Mouse (Mus musculus) limb, embryonic 10.5 days (tissue): ENCODE results near the gene Pmepa1. TPM values are rescaled to one million over a fixed set of nuclear protein-coding genes. Genes with fewer than 3 reads are reported as not detected.

Experiments used
- DNase-seq: peaks from one replicate; pipeline ENCODE4 v3.0.0-alpha.2; 2017; ENCODE audit warnings: low spot score
- H3K27ac ChIP-seq: fragments of 300-500 bp; sonication (generic); 2 replicates; pipeline ENCODE4 v1.5.1; 2016; ENCODE audit warnings: mild to moderate bottlenecking
- H3K27me3 ChIP-seq: fragments of 300-500 bp; sonication (generic); 2 replicates; pipeline ENCODE4 v1.6.1; 2016; ENCODE audit warnings: low read depth, mild to moderate bottlenecking; ENCODE audit not compliant: poor library complexity, severe bottlenecking
- H3K36me3 ChIP-seq: fragments of 300-500 bp; sonication (generic); 2 replicates; pipeline ENCODE4 v1.6.1; 2016; ENCODE audit warnings: mild to moderate bottlenecking, moderate library complexity
- H3K4me1 ChIP-seq: fragments of 300-500 bp; sonication (generic); 2 replicates; pipeline ENCODE4 v1.6.1; 2016
- H3K4me3 ChIP-seq: fragments of 300-500 bp; sonication (generic); 2 replicates; pipeline ENCODE4 v1.5.1; 2016; ENCODE audit warnings: mild to moderate bottlenecking, moderate library complexity
- H3K9me3 ChIP-seq: fragments of 300-500 bp; sonication (generic); replicated peaks from 2 replicates; pipeline ENCODE4 v1.6.1; 2016; ENCODE audit warnings: mild to moderate bottlenecking
- WGBS: fragments of 180-500 bp; shearing (Covaris S2); methylation state at CpG from one replicate; pipeline ENCODE4 v1.1.7; 2016; 5-methylcytosine and 5-hydroxymethylcytosine counted together
- polyA plus RNA-seq: library from polyadenylated mRNA; unstranded; fragments of >200 nt; fragmentation: Nextera tagmentation; extraction: Ambion mirVana; gene quantifications from 2 replicates; pipeline ENCODE4 v1.2.1, GENCODE M21; 2016

Pmepa1 gene
- polyA plus RNA-seq, 1 experiment from 2014 or later = 2.0 TPM

DNA sequence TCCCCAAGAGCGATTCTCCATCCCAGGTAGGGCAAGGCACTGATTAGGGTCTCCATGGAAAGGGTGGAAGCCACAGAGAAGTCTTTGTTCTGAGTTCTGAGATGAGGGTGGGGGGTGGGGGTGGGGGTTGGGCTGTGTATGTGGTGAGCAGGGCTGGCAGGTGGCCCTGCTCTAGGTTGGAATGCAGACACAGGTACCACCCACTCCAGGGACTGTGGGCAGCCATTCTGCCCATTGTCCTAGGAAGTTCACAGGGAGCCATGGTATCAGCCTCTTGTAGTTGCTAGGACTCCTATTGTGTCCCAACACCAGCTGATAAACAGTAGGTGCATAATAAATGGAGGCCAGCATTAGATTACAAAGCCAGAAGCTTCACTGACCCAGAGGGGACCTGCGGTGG, 29.1 kb downstream of the Pmepa1 start:
- Histone ChIP-seq H3K27ac (peak overlapping the region; percentile 58), H3K4me1 (peaks cover 79% of the 10 kb centered on the region), H3K27me3 (peaks cover 27% of the 10 kb centered on the region), H3K36me3 (no peaks in the 10 kb centered on the region), H3K9me3 (no peaks in the 10 kb centered on the region), H3K4me3 (no peak overlapping the region)
- no peak for DNase-seq
- WGBS = 22% methylated on average over 2 of the region's 2 CpGs

DNA sequence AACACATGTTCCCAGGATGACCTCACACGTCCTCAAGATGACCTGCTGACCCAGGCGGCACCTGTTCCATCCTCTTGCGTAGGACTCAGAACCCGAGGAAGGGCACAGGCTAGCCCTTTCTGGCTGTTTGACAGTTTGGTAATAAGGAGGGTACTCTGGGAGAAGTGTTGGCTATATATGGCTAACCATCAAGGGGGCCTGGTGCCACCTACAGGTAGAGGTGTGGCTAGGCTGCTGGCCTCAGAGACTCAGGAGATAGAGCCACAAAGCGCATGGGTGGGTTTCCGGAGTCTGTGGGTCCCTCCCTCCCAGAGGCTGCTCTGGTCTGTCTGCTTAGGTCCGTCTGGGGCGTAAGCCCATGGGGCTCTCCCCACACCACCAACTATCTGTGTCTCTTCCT, 29.6 kb downstream of the Pmepa1 start:
- H3K36me3 ChIP-seq = no peaks in the 10 kb centered on the region
- H3K27me3 ChIP-seq = peaks cover 28% of the 10 kb centered on the region
- H3K9me3 ChIP-seq = no peaks in the 10 kb centered on the region
- no peak for DNase-seq
- WGBS = 59% methylated on average over 8 of the region's 8 CpGs
- H3K4me3 ChIP-seq = no peak overlapping the region
- H3K27ac ChIP-seq = peak overlapping the region; percentile 58
- H3K4me1 ChIP-seq = peaks cover 74% of the 10 kb centered on the region

DNA sequence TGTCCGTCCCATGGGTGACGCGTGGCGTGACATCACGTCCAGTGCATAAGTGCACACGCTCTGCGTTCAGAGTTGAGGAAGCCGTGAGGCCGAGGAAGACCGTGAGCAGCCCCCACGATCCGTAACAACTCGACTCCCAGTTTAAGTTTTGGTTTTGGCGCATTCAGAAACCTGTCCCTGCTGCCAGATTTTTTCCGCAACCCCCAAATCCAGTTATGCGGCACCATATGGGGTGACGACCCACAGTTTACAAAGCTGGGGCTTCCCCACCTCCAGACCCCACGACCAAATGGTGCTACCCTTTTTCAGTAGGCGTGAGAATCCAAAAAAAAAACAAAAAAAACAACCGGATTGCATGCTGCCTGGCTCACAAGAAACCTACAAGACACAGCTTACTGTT, 31.1 kb downstream of the Pmepa1 start:
- WGBS = 82% methylated on average over 20 of the region's 20 CpGs
- Histone ChIP-seq H3K9me3 (no peaks in the 10 kb centered on the region), H3K27ac (no peak overlapping the region), H3K27me3 (peaks cover 40% of the 10 kb centered on the region), H3K36me3 (no peaks in the 10 kb centered on the region), H3K4me1 (peaks cover 72% of the 10 kb centered on the region), H3K4me3 (no peak overlapping the region)
- no peak for DNase-seq

- 77% methylated on average over 3 of the region's 3 CpGs for WGBS
- H3K36me3 ChIP-seq = no peaks in the 10 kb centered on the region
- no peak overlapping the region for H3K27ac ChIP-seq
- no peaks in the 10 kb centered on the region for H3K9me3 ChIP-seq
- H3K4me1 ChIP-seq = peaks cover 64% of the 10 kb centered on the region
- DNase-seq = no peak
- peaks cover 36% of the 10 kb centered on the region for H3K27me3 ChIP-seq
- H3K4me3 ChIP-seq = no peak overlapping the region
Measured at GRCm38 (mm10) chr2:173244108-173244507, 32.2 kb downstream of the Pmepa1 start.

DNA sequence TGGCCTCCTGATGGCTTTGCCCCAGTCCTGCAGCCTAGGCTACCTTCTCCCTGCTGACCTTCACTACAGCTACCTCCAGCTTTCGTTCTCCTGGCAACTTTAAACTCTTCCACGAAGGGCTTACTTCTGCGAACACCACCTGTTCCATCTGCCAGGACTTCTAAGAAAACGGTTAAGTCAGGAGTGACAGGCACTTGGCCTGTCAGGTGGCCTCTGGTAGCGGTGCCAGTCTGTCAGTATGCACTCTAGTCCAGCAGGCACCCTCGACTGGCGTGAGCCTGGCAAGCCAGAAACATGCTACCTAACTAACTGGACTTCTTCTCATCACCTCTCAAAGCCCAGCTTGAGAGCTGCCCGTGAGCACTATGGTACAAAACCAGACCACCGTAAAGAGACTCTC, 32.7 kb downstream of the Pmepa1 start:
- no peaks in the 10 kb centered on the region for H3K36me3 ChIP-seq
- H3K4me3 ChIP-seq = no peak overlapping the region
- H3K4me1 ChIP-seq = peaks cover 67% of the 10 kb centered on the region
- no peaks in the 10 kb centered on the region for H3K9me3 ChIP-seq
- 78% methylated on average over 9 of the region's 9 CpGs for WGBS
- peaks cover 31% of the 10 kb centered on the region for H3K27me3 ChIP-seq
- no peak overlapping the region for H3K27ac ChIP-seq
- no peak for DNase-seq

GRCm38 (mm10) chr2:173242874-173243273, 33.5 kb downstream of the Pmepa1 start:
- Histone ChIP-seq H3K36me3 (no peaks in the 10 kb centered on the region), H3K9me3 (no peaks in the 10 kb centered on the region), H3K27me3 (peaks cover 26% of the 10 kb centered on the region), H3K4me1 (peaks cover 69% of the 10 kb centered on the region), H3K4me3 (no peak overlapping the region), H3K27ac (peak overlapping the region; percentile 46; the same call in 1 of the 2 replicates)
- no peak for DNase-seq
- WGBS = 25% methylated on average over 12 of the region's 12 CpGs

DNA sequence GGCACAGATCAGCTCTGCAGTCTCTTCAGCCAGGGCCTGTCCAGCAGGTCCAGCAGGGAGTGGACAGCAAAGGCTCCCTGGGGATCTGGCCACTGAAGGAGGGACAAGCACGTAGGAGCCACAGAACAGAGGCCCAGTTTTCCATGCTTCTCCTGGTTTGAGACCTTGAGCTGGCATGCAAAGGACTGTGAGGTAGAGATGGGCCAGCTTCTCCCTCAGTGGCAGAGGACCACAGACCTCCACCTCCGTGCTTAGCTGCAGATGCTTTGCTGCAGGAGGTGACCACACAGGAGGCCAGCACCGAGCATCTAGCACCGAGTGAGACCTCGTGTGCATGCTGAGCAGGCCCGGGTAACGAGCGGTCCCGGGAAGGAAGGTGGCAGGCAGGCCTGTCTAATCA, 35.6 kb downstream of the Pmepa1 start:
- H3K27me3 ChIP-seq = peaks cover 26% of the 10 kb centered on the region
- H3K36me3 ChIP-seq = no peaks in the 10 kb centered on the region
- WGBS = 41% methylated on average over 9 of the region's 9 CpGs
- no peak for DNase-seq
- no peak overlapping the region for H3K4me3 ChIP-seq
- H3K27ac ChIP-seq = no peak overlapping the region
- H3K9me3 ChIP-seq = no peaks in the 10 kb centered on the region
- H3K4me1 ChIP-seq = peaks cover 69% of the 10 kb centered on the region

DNA sequence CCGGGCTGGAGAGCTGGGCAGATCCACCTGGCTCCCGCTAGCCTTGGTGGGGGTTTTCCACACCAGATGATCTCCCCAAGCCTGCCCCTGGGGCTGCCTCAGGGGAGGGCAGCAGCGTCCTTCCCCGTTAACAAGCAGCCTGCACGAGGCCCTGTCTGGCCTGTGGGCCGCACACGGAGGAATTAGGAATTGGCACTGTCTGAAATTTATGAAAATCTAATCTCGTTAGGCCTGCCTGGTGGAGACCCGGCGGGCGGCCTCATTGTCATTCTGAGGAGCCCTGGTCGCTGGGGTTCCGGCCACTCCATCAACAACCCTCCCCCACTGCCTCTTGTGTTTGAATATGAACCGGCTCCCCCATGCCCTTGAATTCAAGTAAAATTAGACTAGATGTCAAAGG, 37.8 kb downstream of the Pmepa1 start:
- Histone ChIP-seq H3K27me3 (peaks cover 21% of the 10 kb centered on the region), H3K27ac (no peak overlapping the region), H3K36me3 (peaks cover 4% of the 10 kb centered on the region; the same call in 1 of the 2 replicates), H3K4me1 (peaks cover 69% of the 10 kb centered on the region), H3K4me3 (no peak overlapping the region), H3K9me3 (no peaks in the 10 kb centered on the region)
- WGBS = 20% methylated on average over 14 of the region's 14 CpGs
- DNase-seq = no peak

DNA sequence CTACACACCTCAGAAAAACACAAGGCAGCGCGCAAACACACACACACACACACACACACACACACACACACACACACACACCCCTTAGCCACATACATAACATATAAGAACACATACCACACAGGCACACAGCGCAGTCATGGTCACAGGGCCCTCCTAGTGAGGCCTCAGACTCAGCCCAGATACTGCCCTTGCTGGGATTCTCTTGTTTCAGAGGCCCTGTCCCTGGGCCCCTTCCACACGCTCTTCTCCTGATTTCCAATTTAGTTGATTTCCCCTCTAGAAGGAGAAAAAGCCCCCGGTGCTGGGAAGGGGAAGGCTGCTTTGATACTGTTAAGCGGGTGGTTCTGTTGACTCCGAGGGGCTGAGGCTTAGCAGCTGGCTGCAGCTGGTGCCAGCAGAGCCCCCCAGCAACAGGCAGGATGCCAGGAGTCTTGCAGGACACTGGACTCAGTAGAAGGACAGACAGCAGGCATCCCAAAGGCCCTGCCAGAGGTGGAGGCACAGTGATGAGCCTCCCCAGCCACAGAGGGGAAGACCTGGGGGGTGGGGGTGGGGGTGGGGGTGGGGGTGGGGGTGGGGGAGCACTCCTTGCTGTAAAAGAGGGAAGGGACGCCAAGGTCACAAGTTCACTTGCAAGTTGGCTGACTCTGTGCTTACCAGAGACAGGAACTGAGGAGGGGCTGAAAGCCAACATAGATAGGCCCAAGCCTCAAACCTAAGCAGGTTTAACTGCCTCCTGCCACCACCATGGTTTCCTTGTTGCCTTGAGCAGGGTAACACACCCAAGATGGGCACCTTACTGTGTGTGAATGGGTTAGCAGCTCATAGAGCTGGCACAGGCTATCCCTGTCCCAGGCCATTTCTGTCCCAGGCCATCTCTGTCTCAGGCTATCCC, 40.6 kb downstream of the Pmepa1 start:
- H3K36me3 ChIP-seq = peaks cover 32% of the 10 kb centered on the region
- peak overlapping the region; percentile 46; the same call in 1 of the 2 replicates for H3K27ac ChIP-seq
- no peak for DNase-seq
- H3K4me3 ChIP-seq = no peak overlapping the region
- H3K9me3 ChIP-seq = no peaks in the 10 kb centered on the region
- 68% methylated on average over 8 of the region's 8 CpGs for WGBS
- H3K4me1 ChIP-seq = peaks cover 47% of the 10 kb centered on the region
- peaks cover 11% of the 10 kb centered on the region for H3K27me3 ChIP-seq

DNA sequence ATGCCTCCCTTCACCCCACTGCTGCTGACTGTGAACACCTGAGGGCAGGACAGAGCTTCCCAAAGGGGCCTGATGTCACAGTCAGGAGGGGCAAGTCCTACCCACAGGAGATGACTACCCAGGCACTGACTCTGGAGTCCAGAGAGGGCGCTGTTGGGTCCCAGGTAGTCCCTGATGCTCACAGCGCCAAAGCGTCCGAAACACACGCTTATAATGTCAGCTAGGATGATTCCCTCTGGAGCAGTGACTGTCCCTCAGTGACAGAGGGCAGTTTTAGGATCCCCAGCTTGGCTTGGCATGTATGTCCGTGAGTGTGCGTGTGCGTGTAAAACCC, 43.6 kb downstream of the Pmepa1 start:
- no peak for DNase-seq
- Histone ChIP-seq H3K27me3 (no peaks in the 10 kb centered on the region), H3K9me3 (no peaks in the 10 kb centered on the region), H3K36me3 (peaks cover 53% of the 10 kb centered on the region), H3K4me3 (no peak overlapping the region), H3K4me1 (peaks cover 39% of the 10 kb centered on the region), H3K27ac (no peak overlapping the region)
- WGBS = 80% methylated on average over 8 of the region's 8 CpGs

DNA sequence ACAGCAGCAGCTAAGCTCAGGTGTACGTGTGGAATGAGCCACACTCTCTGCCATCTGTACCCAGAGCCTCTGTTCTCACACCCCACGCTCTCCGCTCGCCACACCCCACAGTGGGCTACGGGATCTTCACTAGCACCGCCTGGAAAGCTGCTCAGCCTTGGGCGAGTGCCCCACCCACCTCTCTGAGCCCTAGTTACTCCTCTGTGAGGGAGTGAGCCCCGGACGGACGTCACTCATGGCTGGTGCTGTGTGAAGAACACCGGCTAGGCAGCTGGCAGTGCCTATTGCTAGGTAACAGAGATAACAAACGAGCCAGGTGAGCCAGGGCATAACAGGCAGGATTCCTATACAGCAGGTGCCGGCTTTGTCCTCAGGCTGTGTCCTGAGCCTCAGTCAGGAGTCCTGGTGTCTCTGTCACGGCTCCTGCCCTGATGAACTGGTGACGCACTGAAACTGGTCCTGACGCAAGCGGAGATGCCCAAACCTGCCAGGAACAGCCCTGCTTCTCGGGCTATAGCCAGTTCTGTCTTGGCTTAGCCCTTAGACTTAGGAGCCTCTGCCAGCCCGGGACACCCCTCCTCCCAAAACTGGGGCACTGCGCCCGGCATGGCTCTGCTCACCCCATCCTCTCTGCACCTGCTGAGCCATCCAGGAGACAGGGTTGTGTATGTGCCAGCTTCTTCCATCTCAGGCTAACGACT, 44.1 kb downstream of the Pmepa1 start:
- Histone ChIP-seq H3K4me3 (no peak overlapping the region), H3K9me3 (no peaks in the 10 kb centered on the region), H3K27me3 (no peaks in the 10 kb centered on the region), H3K4me1 (peaks cover 34% of the 10 kb centered on the region), H3K27ac (no peak overlapping the region), H3K36me3 (peaks cover 57% of the 10 kb centered on the region)
- DNase-seq = no peak
- 85% methylated on average over 22 of the region's 22 CpGs for WGBS

GRCm38 (mm10) chr2:173229578-173230224, 46.6 kb downstream of the Pmepa1 start:
- H3K4me3 ChIP-seq = 0 out of 2 replicates have a peak overlapping the region, but pooled peaks have one; percentile 14
- peak overlapping the region; percentile 46 for H3K27ac ChIP-seq
- DNase-seq = peak; percentile 95
- H3K27me3 ChIP-seq = no peaks in the 10 kb centered on the region
- no peaks in the 10 kb centered on the region for H3K9me3 ChIP-seq
- 7% methylated on average over 10 of the region's 10 CpGs for WGBS
- H3K4me1 ChIP-seq = peaks cover 16% of the 10 kb centered on the region
- peaks cover 69% of the 10 kb centered on the region for H3K36me3 ChIP-seq

GRCm38 (mm10) chr2:173228567-173228966, 47.8 kb downstream of the Pmepa1 start:
- peaks cover 26% of the 10 kb centered on the region for H3K4me1 ChIP-seq
- H3K27ac ChIP-seq = no peak overlapping the region
- H3K27me3 ChIP-seq = no peaks in the 10 kb centered on the region
- peaks cover 65% of the 10 kb centered on the region for H3K36me3 ChIP-seq
- no peak for DNase-seq
- no peak overlapping the region for H3K4me3 ChIP-seq
- no peaks in the 10 kb centered on the region for H3K9me3 ChIP-seq
- 81% methylated on average over 8 of the region's 8 CpGs for WGBS
